Mouse (Mus musculus): ENCODE results near the gene Gabra2. TPM values are rescaled to one million over a fixed set of nuclear protein-coding genes. Genes with fewer than 3 reads are reported as not detected.

Gene Gabra2
- polyA plus RNA-seq (2015; fragmentation: Nextera tagmentation; extraction: Ambion mirVana) = 0.03 TPM in 2 replicates

DNA sequence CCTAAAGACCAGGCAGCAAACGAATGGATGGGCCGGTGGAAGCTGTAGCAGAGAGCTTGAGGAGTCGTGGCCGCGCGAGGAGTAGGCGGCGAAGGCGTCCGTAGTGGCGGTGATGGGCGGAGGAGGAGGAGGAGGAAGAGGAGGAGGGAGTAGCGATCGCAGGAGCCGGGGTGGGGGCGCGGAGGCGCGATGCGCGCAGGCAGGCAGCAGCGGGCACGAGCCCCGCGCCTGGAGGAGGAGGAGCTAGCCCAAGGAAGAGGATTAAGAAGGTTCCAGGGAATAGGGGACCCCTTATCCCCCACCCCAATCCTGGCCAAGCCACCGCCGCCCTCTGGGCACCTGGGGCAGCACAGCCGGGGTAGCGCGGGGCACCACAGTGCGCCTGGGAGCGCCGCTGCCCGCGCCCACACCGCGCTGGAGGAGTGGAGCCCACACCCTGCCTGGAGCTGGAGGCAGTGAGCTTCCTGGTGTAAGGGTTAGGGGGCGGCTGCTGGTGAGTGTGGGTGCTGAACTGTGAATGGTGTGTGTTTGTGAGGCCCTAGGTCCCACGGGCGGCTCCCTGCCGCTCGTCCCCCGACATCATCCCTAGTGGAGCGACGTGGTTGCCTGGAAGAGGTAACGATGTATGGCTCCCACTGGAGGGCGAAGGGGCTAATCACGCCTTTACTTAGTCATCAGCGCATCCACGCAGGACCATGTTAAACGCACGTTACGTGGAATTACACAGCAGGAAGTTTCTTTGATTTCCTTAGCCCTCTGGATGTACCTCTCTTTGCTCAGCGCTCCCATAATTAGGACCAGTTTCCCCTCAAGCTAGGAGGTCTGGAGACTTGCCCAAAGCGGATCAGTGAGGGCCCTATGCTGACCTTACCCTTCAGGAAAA lies at the start of gene Gabra2:
Gene Gabra2 (minus strand): TSS at position 125 of the 883 bp plus-strand sequence.
- Histone ChIP-seq H3K9me3 (replicated peaks) (no peaks in the 10 kb centered on the region), H3K9ac (no peak within 1 kb of the TSS), H3K4me2 (peak within 1 kb of the TSS; percentile 41), H3K4me3 (replicated peaks) (peak within 1 kb of the TSS; percentile 7; the same call in 1 of the 2 replicates), H3K4me1 (replicated peaks) (no peaks in the 10 kb centered on the region), H3K27ac (replicated peaks) (no peak within 1 kb of the TSS), H3K36me3 (replicated peaks) (no peaks in the 10 kb centered on the region), H3K27me3 (peaks cover 19% of the 10 kb centered on the region)
- no peak for ATAC-seq (ENCODE audit: insufficient read depth)
- WGBS (ENCODE audit: insufficient replicate concordance) = 2% methylated on average over 54 of the region's 55 CpGs

DNA sequence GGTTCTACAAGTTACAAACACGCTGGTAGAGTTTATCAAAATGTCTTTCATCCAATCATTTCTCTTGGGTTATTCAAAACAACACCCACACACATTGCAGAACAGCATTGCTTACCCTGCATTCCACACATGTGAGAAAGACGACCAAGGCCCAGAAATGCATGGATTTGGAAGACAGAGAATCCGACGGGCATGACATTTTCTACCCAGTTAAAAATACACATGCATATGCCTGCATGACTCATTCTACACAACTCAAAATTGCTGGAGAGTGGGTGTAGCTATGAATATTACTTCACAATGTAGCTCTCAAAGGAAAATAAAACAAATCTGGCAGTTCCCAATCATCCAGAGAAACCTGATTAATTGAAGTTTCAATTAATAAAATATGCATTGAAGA lies 41.0 kb upstream of the Gabra2 start:
- no peak overlapping the region for H3K9ac ChIP-seq
- no peak overlapping the region for H3K4me3 ChIP-seq (replicated peaks)
- H3K27me3 ChIP-seq = no peaks in the 10 kb centered on the region
- no peak for ATAC-seq (ENCODE audit: insufficient read depth)
- H3K9me3 ChIP-seq (replicated peaks) = no peaks in the 10 kb centered on the region
- no peak overlapping the region for H3K27ac ChIP-seq (replicated peaks)
- no peaks in the 10 kb centered on the region for H3K36me3 ChIP-seq (replicated peaks)
- WGBS (ENCODE audit: insufficient replicate concordance) = 57% methylated on average over 4 of the region's 4 CpGs
- no peaks in the 10 kb centered on the region for H3K4me1 ChIP-seq (replicated peaks)
- H3K4me2 ChIP-seq = no peak overlapping the region

DNA sequence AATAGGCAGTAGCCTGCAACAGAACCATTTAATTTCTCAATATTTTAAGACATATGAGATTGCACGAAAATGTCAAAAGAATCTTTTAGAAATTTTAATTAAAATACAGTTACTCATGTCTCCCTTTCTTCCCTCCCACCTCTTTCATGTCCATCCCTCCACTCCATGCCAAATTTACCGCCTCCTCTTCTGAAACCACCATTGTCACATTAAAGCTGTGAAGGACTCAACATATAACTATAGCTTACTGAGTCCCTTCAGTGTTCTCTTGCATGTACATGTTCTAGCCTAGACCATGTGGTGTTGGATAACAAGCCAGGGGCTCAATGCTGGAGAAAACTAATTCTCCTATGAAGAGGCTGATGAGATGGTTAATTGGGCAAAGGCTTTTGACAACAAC lies 40.2 kb upstream of the Gabra2 start:
- ATAC-seq (ENCODE audit: insufficient read depth) = no peak
- Histone ChIP-seq H3K4me1 (replicated peaks) (no peaks in the 10 kb centered on the region), H3K27me3 (no peaks in the 10 kb centered on the region), H3K9ac (no peak overlapping the region), H3K36me3 (replicated peaks) (no peaks in the 10 kb centered on the region), H3K4me3 (replicated peaks) (no peak overlapping the region), H3K4me2 (no peak overlapping the region), H3K27ac (replicated peaks) (no peak overlapping the region), H3K9me3 (replicated peaks) (no peaks in the 10 kb centered on the region)
- WGBS (ENCODE audit: insufficient replicate concordance) = 47% methylated on average over 2 of the region's 2 CpGs

DNA sequence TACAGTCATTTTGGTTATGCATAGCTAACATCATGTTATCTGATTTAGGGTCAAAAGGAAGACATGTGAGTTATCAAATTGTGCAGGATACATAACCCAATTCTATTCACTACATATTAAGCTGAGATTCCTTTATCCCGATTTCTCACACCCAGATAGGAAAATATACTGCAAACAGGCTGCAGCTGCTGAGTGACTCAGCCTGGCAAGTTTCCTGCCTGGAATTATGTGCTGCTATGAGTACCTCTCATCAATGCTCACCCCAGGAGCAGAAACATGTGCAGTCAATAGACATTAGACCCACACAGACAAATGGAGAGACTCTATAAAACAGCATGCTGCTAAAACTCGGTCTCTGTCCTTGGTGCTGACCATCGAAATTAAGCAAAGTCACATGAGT lies 32.1 kb upstream of the Gabra2 start:
- no peaks in the 10 kb centered on the region for H3K36me3 ChIP-seq (replicated peaks)
- 41% methylated on average over 3 of the region's 3 CpGs for WGBS (ENCODE audit: insufficient replicate concordance)
- H3K27me3 ChIP-seq = no peaks in the 10 kb centered on the region
- H3K9me3 ChIP-seq (replicated peaks) = no peaks in the 10 kb centered on the region
- no peak overlapping the region for H3K4me2 ChIP-seq
- no peak overlapping the region for H3K4me3 ChIP-seq (replicated peaks)
- ATAC-seq (ENCODE audit: insufficient read depth) = no peak
- no peaks in the 10 kb centered on the region for H3K4me1 ChIP-seq (replicated peaks)
- H3K9ac ChIP-seq = no peak overlapping the region
- no peak overlapping the region for H3K27ac ChIP-seq (replicated peaks)

DNA sequence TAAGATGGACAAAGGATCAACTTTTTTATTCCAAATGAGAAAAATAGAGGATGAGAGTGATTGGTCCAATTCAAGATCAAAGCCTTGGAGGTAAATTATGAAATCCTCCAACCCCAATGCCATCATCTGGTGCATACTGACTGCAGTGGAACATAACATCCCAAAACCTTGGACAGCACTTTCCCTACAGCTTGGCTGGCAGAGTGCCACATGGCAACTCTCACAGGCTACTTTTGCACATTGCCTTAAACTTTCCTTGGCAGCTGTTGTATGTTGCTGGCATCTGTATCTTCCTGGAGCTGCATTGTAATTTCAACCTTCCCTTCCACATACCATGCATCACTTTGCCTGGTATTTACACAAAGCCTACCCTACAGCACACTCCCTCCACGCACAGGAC lies 19.6 kb upstream of the Gabra2 start:
- ATAC-seq (ENCODE audit: insufficient read depth) = no peak
- H3K27ac ChIP-seq (replicated peaks) = no peak overlapping the region
- no peak overlapping the region for H3K4me2 ChIP-seq
- no peak overlapping the region for H3K4me3 ChIP-seq (replicated peaks)
- H3K4me1 ChIP-seq (replicated peaks) = no peaks in the 10 kb centered on the region
- 20% methylated on average over 1 of the region's 1 CpGs for WGBS (ENCODE audit: insufficient replicate concordance)
- H3K9ac ChIP-seq = no peak overlapping the region
- no peaks in the 10 kb centered on the region for H3K36me3 ChIP-seq (replicated peaks)
- no peaks in the 10 kb centered on the region for H3K27me3 ChIP-seq
- no peaks in the 10 kb centered on the region for H3K9me3 ChIP-seq (replicated peaks)

DNA sequence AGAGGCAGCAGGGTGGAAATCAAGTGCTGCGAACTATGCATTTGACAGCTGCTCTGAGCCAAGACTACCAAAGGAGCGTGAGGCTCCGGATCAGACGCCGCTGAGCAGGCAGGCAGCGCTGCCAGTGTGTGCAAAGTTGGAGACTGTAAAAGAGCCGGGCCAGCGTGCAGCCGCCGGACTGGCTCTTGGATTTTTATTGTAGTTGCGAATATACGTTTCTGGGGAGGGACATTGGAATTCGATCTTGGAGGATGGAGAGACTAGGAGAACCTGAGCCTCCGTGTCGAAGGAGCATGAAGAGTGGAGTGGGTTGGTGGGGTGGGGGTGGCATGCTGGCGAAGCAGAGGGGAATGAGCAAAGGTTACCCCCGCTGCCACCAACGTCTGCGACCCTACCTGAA lies 469 bp downstream of the Gabra2 start:
- no peaks in the 10 kb centered on the region for H3K36me3 ChIP-seq (replicated peaks)
- no peaks in the 10 kb centered on the region for H3K4me1 ChIP-seq (replicated peaks)
- no peak overlapping the region for H3K27ac ChIP-seq (replicated peaks)
- H3K27me3 ChIP-seq = peaks cover 19% of the 10 kb centered on the region
- no peak overlapping the region for H3K9ac ChIP-seq
- H3K4me2 ChIP-seq = peak overlapping the region; percentile 41; the same call in 1 of the 2 replicates
- ATAC-seq (ENCODE audit: insufficient read depth) = no peak
- 4% methylated on average over 19 of the region's 19 CpGs for WGBS (ENCODE audit: insufficient replicate concordance)
- H3K4me3 ChIP-seq (replicated peaks) = no peak overlapping the region
- no peaks in the 10 kb centered on the region for H3K9me3 ChIP-seq (replicated peaks)

DNA sequence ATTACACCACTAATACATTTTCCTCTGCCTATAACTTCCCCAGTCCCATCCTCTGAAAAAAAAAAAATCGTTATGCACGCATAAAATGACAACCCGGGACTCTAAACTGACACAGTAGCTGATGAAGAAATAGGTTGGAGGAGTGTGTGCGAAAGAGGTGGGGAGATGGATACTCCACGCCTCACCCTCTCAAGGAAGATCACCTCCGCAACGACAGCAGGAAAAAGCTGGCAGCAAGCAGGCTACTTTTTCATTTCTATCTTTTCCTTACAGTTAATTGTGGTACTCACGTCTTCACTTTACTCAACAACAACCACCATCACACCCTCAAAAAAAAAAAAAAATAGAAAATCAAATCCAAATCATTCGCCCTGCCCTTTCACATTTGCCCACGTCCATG lies 873 bp downstream of the Gabra2 start:
- WGBS (ENCODE audit: insufficient replicate concordance) = 23% methylated on average over 10 of the region's 10 CpGs
- Histone ChIP-seq H3K9ac (no peak overlapping the region), H3K9me3 (replicated peaks) (no peaks in the 10 kb centered on the region), H3K27ac (replicated peaks) (no peak overlapping the region), H3K27me3 (peaks cover 19% of the 10 kb centered on the region), H3K4me3 (replicated peaks) (no peak overlapping the region), H3K4me2 (no peak overlapping the region), H3K36me3 (replicated peaks) (no peaks in the 10 kb centered on the region), H3K4me1 (replicated peaks) (no peaks in the 10 kb centered on the region)
- ATAC-seq (ENCODE audit: insufficient read depth) = no peak

DNA sequence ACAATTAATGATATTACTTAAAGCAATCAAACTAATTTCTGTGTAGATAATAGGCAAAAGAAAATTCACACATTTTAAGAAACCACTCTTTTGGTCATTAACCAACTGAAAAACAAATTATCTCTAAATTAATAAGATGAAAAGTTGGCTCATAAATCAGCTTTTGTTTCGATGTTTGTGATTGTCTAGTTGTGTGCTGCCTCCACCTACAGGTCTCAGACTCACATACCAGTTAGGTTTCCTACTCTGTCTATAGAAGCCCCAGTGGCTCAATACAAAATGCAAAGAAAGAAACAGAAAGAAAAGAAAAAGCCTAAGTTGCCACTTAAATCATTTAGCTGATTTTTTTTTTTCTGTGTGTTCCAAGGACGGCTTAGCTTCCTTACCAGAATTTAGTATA lies 1.8 kb downstream of the Gabra2 start:
- no peaks in the 10 kb centered on the region for H3K4me1 ChIP-seq (replicated peaks)
- H3K4me3 ChIP-seq (replicated peaks) = no peak overlapping the region
- WGBS (ENCODE audit: insufficient replicate concordance) = 51% methylated on average over 2 of the region's 2 CpGs
- H3K36me3 ChIP-seq (replicated peaks) = no peaks in the 10 kb centered on the region
- no peak overlapping the region for H3K27ac ChIP-seq (replicated peaks)
- no peak for ATAC-seq (ENCODE audit: insufficient read depth)
- no peak overlapping the region for H3K4me2 ChIP-seq
- no peaks in the 10 kb centered on the region for H3K9me3 ChIP-seq (replicated peaks)
- H3K27me3 ChIP-seq = peaks cover 19% of the 10 kb centered on the region
- H3K9ac ChIP-seq = no peak overlapping the region

DNA sequence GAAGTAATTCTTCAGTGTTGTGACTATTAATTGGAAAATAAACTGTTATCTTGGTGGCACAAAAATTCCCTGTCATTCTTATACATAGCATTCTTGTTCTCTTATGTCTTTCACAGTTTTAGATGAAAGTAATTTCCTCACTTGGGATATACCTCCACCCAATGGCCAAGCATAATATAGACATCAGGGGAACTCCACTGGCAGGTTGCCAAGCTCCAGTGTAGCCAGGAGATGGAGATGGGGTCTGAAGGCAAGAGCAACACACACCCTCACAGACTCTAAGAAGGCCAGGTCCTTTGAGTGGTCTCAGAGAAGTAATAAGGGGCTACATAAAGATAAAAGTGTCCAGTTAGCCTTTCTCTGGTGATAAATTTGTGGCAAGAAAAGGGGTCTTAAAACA lies 3.2 kb downstream of the Gabra2 start:
- Histone ChIP-seq H3K9me3 (replicated peaks) (no peaks in the 10 kb centered on the region), H3K4me2 (no peak overlapping the region), H3K36me3 (replicated peaks) (no peaks in the 10 kb centered on the region), H3K9ac (no peak overlapping the region), H3K27me3 (peaks cover 19% of the 10 kb centered on the region), H3K4me1 (replicated peaks) (no peaks in the 10 kb centered on the region), H3K4me3 (replicated peaks) (no peak overlapping the region), H3K27ac (replicated peaks) (no peak overlapping the region)
- ATAC-seq (ENCODE audit: insufficient read depth) = no peak

DNA sequence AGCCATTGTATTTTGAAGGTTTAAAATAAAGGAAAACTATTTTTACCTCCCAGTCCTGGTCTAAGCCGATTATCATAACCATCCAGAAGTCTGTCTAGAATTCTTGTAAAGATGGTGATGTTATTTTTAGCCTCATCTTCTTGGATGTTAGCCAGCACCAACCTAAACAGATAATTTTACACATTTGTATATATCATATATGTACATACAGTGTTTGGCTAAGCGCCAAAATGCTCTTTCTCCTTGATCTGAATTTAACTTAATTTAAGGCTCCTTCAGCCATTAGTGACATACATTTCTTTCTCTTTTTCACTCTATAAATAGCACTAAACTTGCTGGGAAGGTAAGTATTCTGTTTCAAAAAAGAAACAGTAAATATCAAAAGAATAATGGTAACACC lies 3.7 kb downstream of the Gabra2 start:
- Histone ChIP-seq H3K36me3 (replicated peaks) (no peaks in the 10 kb centered on the region), H3K4me1 (replicated peaks) (no peaks in the 10 kb centered on the region), H3K27ac (replicated peaks) (no peak overlapping the region), H3K27me3 (peaks cover 15% of the 10 kb centered on the region), H3K4me2 (no peak overlapping the region), H3K9me3 (replicated peaks) (no peaks in the 10 kb centered on the region), H3K9ac (no peak overlapping the region), H3K4me3 (replicated peaks) (no peak overlapping the region)
- no peak for ATAC-seq (ENCODE audit: insufficient read depth)
- WGBS (ENCODE audit: insufficient replicate concordance) = 59% methylated on average over 2 of the region's 2 CpGs

DNA sequence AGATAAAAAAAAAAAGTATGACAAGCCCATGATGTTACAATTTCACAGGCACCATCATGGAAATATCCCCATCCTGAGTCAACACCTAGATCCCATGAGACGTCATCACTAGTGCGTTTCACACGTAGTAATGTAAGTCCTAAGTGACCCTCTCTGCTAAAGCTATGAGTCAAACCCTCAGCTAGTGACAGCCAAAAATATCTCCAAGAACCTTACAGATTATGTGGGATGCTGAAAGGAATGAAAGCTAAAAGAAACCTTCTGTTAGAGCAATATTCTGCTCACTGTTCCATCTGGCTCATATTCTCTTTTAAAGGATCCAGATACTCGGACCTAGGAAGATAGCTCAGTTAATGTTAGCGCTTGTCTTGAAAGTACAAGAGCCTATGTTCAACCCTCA lies 16.8 kb downstream of the Gabra2 start:
- 72% methylated on average over 5 of the region's 5 CpGs for WGBS (ENCODE audit: insufficient replicate concordance)

DNA sequence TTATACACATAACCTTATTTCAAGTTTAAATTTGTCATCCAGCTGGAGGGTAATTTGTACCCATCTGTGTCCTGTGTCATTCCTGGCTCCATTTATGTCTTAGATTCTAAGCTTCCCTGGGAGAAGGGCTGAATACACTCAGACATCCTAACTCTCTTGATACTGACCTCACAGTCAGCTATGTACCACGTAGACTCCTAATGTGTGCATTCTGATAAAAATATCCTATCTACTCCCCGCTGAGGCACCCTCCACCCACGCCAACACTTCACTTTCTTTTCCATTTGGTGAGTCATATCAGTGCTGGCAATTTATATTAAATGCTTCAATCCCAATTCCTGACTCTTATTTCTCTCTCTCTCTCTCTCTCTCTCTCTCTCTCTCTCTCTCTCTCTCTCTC lies 34.0 kb downstream of the Gabra2 start:
- Histone ChIP-seq H3K4me2 (no peak overlapping the region), H3K4me1 (replicated peaks) (no peaks in the 10 kb centered on the region), H3K9ac (no peak overlapping the region), H3K36me3 (replicated peaks) (no peaks in the 10 kb centered on the region), H3K27me3 (no peaks in the 10 kb centered on the region), H3K4me3 (replicated peaks) (no peak overlapping the region), H3K9me3 (replicated peaks) (no peaks in the 10 kb centered on the region), H3K27ac (replicated peaks) (no peak overlapping the region)
- no peak for ATAC-seq (ENCODE audit: insufficient read depth)
- 57% methylated on average over 3 of the region's 3 CpGs for whole genome bisulfite sequencing (ENCODE audit: insufficient replicate concordance)

More for the DNA sequence above, 16.8 kb downstream of the Gabra2 start:
- no peaks in the 10 kb centered on the region for H3K27me3 ChIP-seq
- no peaks in the 10 kb centered on the region for H3K4me1 ChIP-seq (replicated peaks)
- H3K4me3 ChIP-seq (replicated peaks) = no peak overlapping the region
- ATAC-seq (ENCODE audit: insufficient read depth) = no peak
- no peak overlapping the region for H3K9ac ChIP-seq
- no peaks in the 10 kb centered on the region for H3K36me3 ChIP-seq (replicated peaks)
- H3K27ac ChIP-seq (replicated peaks) = no peak overlapping the region
- H3K9me3 ChIP-seq (replicated peaks) = no peaks in the 10 kb centered on the region
- no peak overlapping the region for H3K4me2 ChIP-seq

Data from liver, embryonic 15.5 days (tissue).